8 mouse cellular contexts compared by ENCODE assay signal in the genomic region with DNA sequence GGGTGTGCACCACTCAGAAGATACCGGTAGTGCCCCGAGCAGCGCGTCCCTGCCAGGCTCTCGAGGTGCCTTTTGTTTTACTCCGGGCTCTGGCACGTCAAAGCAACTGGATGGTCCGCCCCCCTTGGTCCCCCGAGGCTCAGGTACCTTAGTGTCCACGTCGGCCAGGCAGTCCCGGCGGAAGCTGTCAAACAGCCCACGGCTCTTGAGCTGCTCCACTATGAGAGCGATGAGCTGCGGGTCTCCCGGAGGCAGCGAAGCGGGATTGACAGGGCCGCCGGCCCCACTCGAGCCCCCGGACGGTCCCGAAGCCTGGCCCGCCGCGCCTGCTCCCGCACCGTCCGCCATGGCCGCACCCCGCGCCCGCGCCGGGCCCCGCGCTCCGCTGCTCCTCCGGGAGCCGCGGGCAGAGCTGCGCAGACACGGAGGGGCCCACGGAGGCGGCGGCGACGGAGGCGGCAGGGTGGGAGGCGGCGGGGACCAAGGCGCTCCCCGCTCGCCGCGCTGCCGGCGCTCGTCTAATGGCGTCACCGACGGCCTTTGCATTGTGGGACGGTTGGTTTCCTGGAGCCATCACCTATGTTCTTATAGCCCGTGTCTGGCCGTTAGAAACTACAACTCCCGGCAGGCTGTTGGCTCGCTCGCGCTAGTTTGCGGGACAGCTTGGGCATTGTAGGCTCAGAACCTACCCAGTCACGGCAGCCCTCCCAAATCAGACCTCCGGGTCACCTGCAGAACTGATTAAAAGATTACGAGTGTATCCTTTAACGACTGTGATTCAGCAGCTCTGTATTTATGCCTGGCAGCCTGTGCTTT. TPM values are rescaled to one million over a fixed set of nuclear protein-coding genes. Genes with fewer than 3 reads are reported as not detected.
DNase-seq lines count a peak whose midpoint lies in the region; ATAC-seq and TF ChIP-seq lines count a peak whose summit lies in the region.

Bod1 (minus strand) TSS at position 532 of the 816 bp plus-strand sequence.

- peak within 1 kb of the TSS; percentile 66 for H3K4me2 ChIP-seq in forebrain, postnatal 0 days (ENCODE audit: low read depth)
- H3K4me2 ChIP-seq in lung, embryonic 15.5 days: peak within 1 kb of the TSS; percentile 62

- H3K9ac ChIP-seq in forebrain, postnatal 0 days: peak within 1 kb of the TSS; percentile 91
- peak within 1 kb of the TSS; percentile 95 for H3K9ac ChIP-seq in lung, embryonic 15.5 days

- no peaks in the 10 kb centered on the region for H3K27me3 ChIP-seq in G1E (ENCODE audit: insufficient read depth, low read length)
- H3K27me3 ChIP-seq in forebrain, postnatal 0 days (ENCODE audit: insufficient read depth, low read length): no peaks in the 10 kb centered on the region
- H3K27me3 ChIP-seq in lung, embryonic 15.5 days: no peaks in the 10 kb centered on the region

- H3K36me3 ChIP-seq in G1E (replicated peaks): peaks cover 40% of the 10 kb centered on the region
- H3K36me3 ChIP-seq in forebrain, postnatal 0 days (ENCODE audit: insufficient read depth): peaks cover 22% of the 10 kb centered on the region
- peaks cover 23% of the 10 kb centered on the region for H3K36me3 ChIP-seq in lung, embryonic 15.5 days

- ATAC-seq in G1E (ENCODE audit: extremely low read depth, insufficient number of reproducible peaks, low FRiP score, poor library complexity, severe bottlenecking): peak; percentile 95
- peak; percentile 98 for ATAC-seq in forebrain, postnatal 0 days
- ATAC-seq in lung, embryonic 15.5 days (ENCODE audit: borderline replicate concordance, extremely low read depth, low FRiP score, low TSS enrichment): peak; percentile 97

- TF ChIP-seq CTCF in G1E (IDR thresholded peaks at IDR 0.05; ENCODE audit: low read depth, low read length): no peak
- TF ChIP-seq CTCF in forebrain, postnatal 0 days (IDR thresholded peaks at IDR 0.05; ENCODE audit: low read depth): no peak

- H3K27ac ChIP-seq in forebrain, postnatal 0 days (ENCODE audit: low read depth, low read length): peak within 1 kb of the TSS; percentile 75
- H3K27ac ChIP-seq in lung, embryonic 15.5 days: peak within 1 kb of the TSS; percentile 33; the same call in 1 of the 2 replicates

- peak; percentile 87 for DNase-seq in G1E (ENCODE audit: low spot score)
- DNase-seq in cerebellum, adult 18-20 months: peak; percentile 94 to 98
- DNase-seq in forebrain, postnatal 0 days: peak; percentile 97
- peak; percentile 93 for DNase-seq in heart, postnatal 4 days
- DNase-seq in layer of hippocampus, adult 8-10 months (ENCODE audit: low spot score in 2 of 2): peak; percentile 95 to 97
- DNase-seq in ovary, adult 18-20 months (ENCODE audit: low spot score): peak; percentile 91
- DNase-seq in thymus, postnatal 0 days (ENCODE audit: low spot score): peak; percentile 96

- under 1% methylated on average over 73 of the region's 76 CpGs for WGBS in forebrain, postnatal 0 days
- WGBS in lung, embryonic 15.5 days: under 1% methylated on average over 74 of the region's 76 CpGs

- H3K4me3 ChIP-seq in G1E (ENCODE audit: low read depth, low read length): peak within 1 kb of the TSS; percentile 89
- peak within 1 kb of the TSS; percentile 80 for H3K4me3 ChIP-seq in forebrain, postnatal 0 days (ENCODE audit: low read depth, low read length)
- H3K4me3 ChIP-seq in lung, embryonic 15.5 days: peak within 1 kb of the TSS; percentile 94

- no peaks in the 10 kb centered on the region for H3K9me3 ChIP-seq in G1E (replicated peaks)
- H3K9me3 ChIP-seq in forebrain, postnatal 0 days (ENCODE audit: low read length): no peaks in the 10 kb centered on the region
- no peaks in the 10 kb centered on the region for H3K9me3 ChIP-seq in lung, embryonic 15.5 days

- H3K4me1 ChIP-seq in G1E (ENCODE audit: insufficient read depth, low read depth, low read length): peaks cover 42% of the 10 kb centered on the region
- peaks cover 9% of the 10 kb centered on the region for H3K4me1 ChIP-seq in forebrain, postnatal 0 days (ENCODE audit: insufficient read depth)
- peaks cover 19% of the 10 kb centered on the region for H3K4me1 ChIP-seq in lung, embryonic 15.5 days

RNA-seq across cellular contexts. Expression of gene Bod1, which starts in this region (rescaled TPM):
- total RNA-seq in G1E (2014; fragmentation: Nextera tagmentation) (6.5 and 9.4 TPM in 2 replicates), G1E (2017) (15.5 and 15.6 TPM in 2 replicates)
- polyA plus RNA-seq in G1E (2012): 7.8 and 11.0 TPM in 2 replicates
- total RNA-seq in forebrain, postnatal 0 days (2014; rRNA removed): 123 and 131 TPM in 2 replicates
- polyA plus RNA-seq in forebrain, postnatal 0 days (2015; fragmentation: Nextera tagmentation; extraction: Ambion mirVana): 147 and 160 TPM in 2 replicates
- total RNA-seq in heart, postnatal 4 days (2021): 10 to 100 TPM; 85.1 to 94.5 TPM
- 100 to 1,000 TPM in 1 of 4 experiments, 10 to 100 TPM in 3; 91.2 to 101 (median 93.4) TPM for total RNA-seq in layer of hippocampus, adult 8-10 months (2022)
- 86.6 and 87.5 TPM in 2 replicates for polyA plus RNA-seq in lung, embryonic 15.5 days (2015; fragmentation: Nextera tagmentation; extraction: Ambion mirVana)
- polyA plus RNA-seq in thymus, postnatal 0 days (2015; fragmentation: Nextera tagmentation; extraction: Ambion mirVana): 36.8 and 39.5 TPM in 2 replicates

Comparison
In these comparisons a context has a peak if more than half of its experiments do, and no peak if none do; other contexts are left out.
1. Peak in every context shown above with its lines: DNase-seq, ATAC-seq, H3K4me3 ChIP-seq and H3K27ac ChIP-seq.